Mouse (Mus musculus) stomach, embryonic 14.5 days (tissue): ENCODE results near the gene Snx32. TPM values are rescaled to one million over a fixed set of nuclear protein-coding genes. Genes with fewer than 3 reads are reported as not detected.
"Not testable (repeated sequence)": the region's sequence is repeated elsewhere in the genome, so short reads cannot be mapped to it uniquely, and the experiment has no call there.

Experiments
- ATAC-seq: fragments of 200-750 bp; cut with Nextera tagmentation; 2 replicates; pipeline ENCODE4 v1.8.0; 2017; ENCODE audit warnings: low read depth, moderate TSS enrichment; ENCODE audit not compliant: insufficient number of reproducible peaks, insufficient read depth, low FRiP score
- H3K27ac ChIP-seq: fragments of 300-500 bp; sonication (generic); 2 replicates; pipeline ENCODE4 v1.5.1; 2014; ENCODE audit warnings: mild to moderate bottlenecking, low read length, moderate library complexity, mixed read lengths
- H3K27me3 ChIP-seq: fragments of 300-500 bp; sonication (generic); 2 replicates; pipeline ENCODE4 v1.6.1; 2014; ENCODE audit warnings: low read length, control low read depth, mixed read lengths; ENCODE audit not compliant: control insufficient read depth, insufficient read depth
- H3K36me3 ChIP-seq: fragments of 300-500 bp; sonication (generic); 2 replicates; pipeline ENCODE4 v1.6.1; 2014; ENCODE audit warnings: mild to moderate bottlenecking, control low read depth, low read length, moderate library complexity, mixed read lengths; ENCODE audit not compliant: control insufficient read depth, insufficient read depth
- H3K4me1 ChIP-seq: fragments of 300-500 bp; sonication (generic); 2 replicates; pipeline ENCODE4 v1.6.1; 2014; ENCODE audit warnings: low read length, control low read depth, mixed read lengths; ENCODE audit not compliant: control insufficient read depth, insufficient read depth
- H3K4me2 ChIP-seq: fragments of 300-500 bp; sonication (generic); replicated peaks from 2 replicates; pipeline ENCODE4 v1.6.1; 2014; ENCODE audit warnings: low read depth, low read length, control low read depth
- H3K4me3 ChIP-seq: fragments of 300-500 bp; sonication (generic); 2 replicates; pipeline ENCODE4 v1.5.1; 2014; ENCODE audit warnings: low read depth, low read length, control low read depth
- H3K9ac ChIP-seq: fragments of 300-500 bp; sonication (generic); replicated peaks from 2 replicates; pipeline ENCODE4 v1.6.1; 2014; ENCODE audit warnings: low read depth, mild to moderate bottlenecking, control low read depth, low read length, moderate library complexity, mixed read lengths
- H3K9me3 ChIP-seq: fragments of 300-500 bp; sonication (generic); 2 replicates; pipeline ENCODE4 v1.6.1; 2016; ENCODE audit warnings: low read depth, low read length, control low read depth; ENCODE audit not compliant: control insufficient read depth
- WGBS: fragments of 180-500 bp; shearing (Covaris S2); extraction: QIAGEN DNeasy Blood & Tissue Kit; methylation state at CpG from one replicate; pipeline ENCODE4 v1.1.7; 2014; 5-methylcytosine and 5-hydroxymethylcytosine counted together
- polyA plus RNA-seq: library from polyadenylated mRNA; unstranded; fragments of >200 nt; fragmentation: Nextera tagmentation; extraction: Ambion mirVana; gene quantifications from 2 replicates; pipeline ENCODE4 v1.2.1, GENCODE M21; 2014

Snx32 gene
- polyA plus RNA-seq, 1 experiment from 2014 or later = 13.0 TPM

DNA sequence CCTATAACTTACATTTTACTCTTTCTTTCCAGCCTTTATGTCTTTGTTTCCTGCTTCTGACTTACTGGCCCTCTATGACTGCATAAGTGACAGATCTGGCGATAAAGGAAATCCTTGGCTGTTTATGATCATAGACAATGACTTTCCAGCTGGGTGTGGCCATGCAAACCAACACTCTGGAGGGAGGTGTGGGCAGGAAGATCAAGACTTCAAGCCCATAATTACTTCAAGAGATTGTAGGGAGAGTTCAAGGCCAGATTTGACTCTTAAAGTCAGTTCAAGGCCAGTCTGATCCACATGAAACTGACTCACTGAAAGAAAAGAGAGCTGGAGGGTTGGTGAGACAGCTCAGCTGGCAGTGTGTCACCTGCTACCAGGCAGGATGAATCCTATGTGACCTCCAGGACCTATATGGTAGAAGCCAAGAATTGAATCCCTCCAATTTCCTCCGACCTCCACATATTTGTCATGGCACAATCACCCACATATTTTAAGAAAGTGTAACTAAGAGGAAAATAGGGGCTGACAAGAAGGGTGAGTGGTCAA, 9.9 kb downstream of the Snx32 start:
- no peaks in the 10 kb centered on the region for H3K4me1 ChIP-seq
- H3K27ac ChIP-seq = no peak overlapping the region
- H3K27me3 ChIP-seq = no peaks in the 10 kb centered on the region
- H3K9ac ChIP-seq = no peak overlapping the region
- ATAC-seq = no peak
- no peak overlapping the region for H3K4me3 ChIP-seq
- WGBS = 84% methylated on average over 2 of the region's 2 CpGs
- H3K9me3 ChIP-seq = no peaks in the 10 kb centered on the region
- H3K4me2 ChIP-seq = no peak overlapping the region
- H3K36me3 ChIP-seq = peaks cover 16% of the 10 kb centered on the region

DNA sequence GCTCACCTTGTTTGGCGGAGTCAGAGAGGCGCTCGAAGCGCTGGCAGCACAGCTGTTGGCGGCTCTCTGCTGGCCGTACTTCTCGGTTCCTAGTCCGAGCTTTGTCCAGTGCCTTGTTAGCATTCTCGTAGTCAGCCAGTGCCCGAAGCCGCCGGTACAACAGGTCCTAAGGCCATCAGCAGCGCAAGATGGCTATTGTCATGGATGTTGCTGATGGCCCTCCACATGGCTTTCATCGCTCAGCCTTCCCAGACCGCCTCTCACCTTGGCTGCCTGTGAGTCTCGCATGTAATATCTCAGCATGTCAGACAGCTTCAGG, 14.3 kb downstream of the Snx32 start:
- Histone ChIP-seq H3K27me3 (no peaks in the 10 kb centered on the region), H3K4me1 (0 out of 2 replicates have a peak, but pooled peaks cover 2% of the 10 kb centered on the region), H3K9me3 (no peaks in the 10 kb centered on the region), H3K27ac (no peak overlapping the region), H3K9ac (no peak overlapping the region), H3K4me2 (no peak overlapping the region), H3K36me3 (peaks cover 41% of the 10 kb centered on the region), H3K4me3 (no peak overlapping the region)
- ATAC-seq = no peak
- WGBS = 85% methylated on average over 16 of the region's 16 CpGs

DNA sequence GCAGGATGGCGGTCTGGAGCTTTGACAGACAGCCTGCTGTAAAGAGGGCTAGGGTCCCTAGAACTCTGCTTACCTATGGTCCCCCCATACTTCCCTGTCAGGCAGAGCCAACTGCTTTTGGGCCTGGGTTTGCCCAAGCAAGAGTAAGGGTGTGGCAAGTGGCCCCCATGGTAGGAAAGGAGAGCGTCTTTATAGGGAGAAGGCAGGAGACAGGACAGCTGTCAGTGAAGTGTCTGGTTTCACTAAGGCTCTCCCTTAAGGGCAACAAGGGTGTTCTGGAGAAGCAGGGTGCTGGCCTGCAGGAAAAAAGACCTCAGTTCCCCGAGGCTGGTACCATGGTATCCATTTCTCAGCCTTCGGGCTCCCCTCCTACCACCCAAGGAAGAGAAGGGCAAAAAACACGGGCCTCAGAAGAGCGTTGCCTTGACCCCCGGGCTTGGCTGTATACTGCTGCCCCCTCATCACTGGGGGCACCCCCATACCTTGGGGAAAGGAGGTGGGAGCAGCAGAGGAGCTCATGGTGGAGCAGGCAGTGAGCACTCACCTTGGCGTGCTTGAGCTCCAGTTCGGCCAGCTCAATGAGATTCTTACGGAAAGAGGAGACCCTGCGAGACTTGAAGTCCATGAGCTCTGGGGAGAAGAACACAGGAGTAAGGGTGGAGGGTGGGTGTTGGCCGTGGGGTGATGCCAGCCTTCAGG, 14.8 kb downstream of the Snx32 start:
- Histone ChIP-seq H3K36me3 (peaks cover 41% of the 10 kb centered on the region), H3K4me2 (no peak overlapping the region), H3K4me1 (0 out of 2 replicates have a peak, but pooled peaks cover 2% of the 10 kb centered on the region), H3K9ac (no peak overlapping the region), H3K4me3 (no peak overlapping the region), H3K9me3 (no peaks in the 10 kb centered on the region), H3K27me3 (no peaks in the 10 kb centered on the region), H3K27ac (no peak overlapping the region)
- no peak for ATAC-seq
- 74% methylated on average over 12 of the region's 12 CpGs for WGBS

DNA sequence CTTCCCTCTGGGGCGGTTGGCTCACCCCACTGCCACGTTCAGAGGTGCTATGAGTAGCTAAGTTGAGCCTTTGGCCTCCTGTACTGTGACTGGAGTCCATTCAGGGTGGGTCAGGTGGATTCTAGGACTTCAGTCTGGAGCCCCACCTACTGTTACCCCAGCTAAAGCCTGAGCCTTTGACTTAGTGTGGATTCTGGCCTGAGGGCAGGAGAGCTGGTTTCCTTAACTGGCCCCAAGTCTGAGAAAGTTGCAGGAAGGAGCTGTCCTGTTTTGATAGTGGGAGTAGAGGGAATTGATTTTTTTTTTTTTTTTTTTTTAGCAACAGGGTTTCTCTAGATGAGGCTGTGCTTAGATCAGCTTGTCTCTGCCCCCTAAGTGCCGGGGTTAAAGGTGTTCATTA, 16.0 kb downstream of the Snx32 start:
- no peaks in the 10 kb centered on the region for H3K9me3 ChIP-seq
- 82% methylated on average over 3 of the region's 3 CpGs for WGBS
- H3K27me3 ChIP-seq = no peaks in the 10 kb centered on the region
- H3K4me3 ChIP-seq = no peak overlapping the region
- no peak overlapping the region for H3K27ac ChIP-seq
- H3K4me2 ChIP-seq = no peak overlapping the region
- H3K36me3 ChIP-seq = peaks cover 41% of the 10 kb centered on the region
- no peak overlapping the region for H3K9ac ChIP-seq
- ATAC-seq = no peak
- H3K4me1 ChIP-seq = 0 out of 2 replicates have a peak, but pooled peaks cover 6% of the 10 kb centered on the region

DNA sequence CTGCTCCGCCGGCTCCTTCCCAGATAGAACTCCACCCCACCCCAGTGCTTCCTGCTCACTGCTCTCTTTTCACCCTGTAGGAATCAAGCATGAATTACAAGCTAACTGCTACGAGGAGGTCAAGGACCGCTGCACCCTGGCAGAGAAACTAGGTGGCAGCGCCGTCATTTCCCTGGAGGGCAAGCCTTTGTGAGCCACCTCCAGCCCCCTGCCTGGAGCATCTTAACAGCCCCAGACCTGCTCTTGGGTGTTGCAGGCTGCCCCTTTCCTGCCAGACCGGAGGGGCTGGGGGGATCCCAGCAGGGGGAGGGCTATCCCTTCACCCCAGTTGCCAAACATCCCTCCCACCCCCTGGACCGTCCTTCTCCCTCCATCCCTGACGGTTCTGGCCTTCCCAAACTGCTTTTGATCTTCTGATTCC, 17.0 kb downstream of the Snx32 start:
- H3K4me3 ChIP-seq, H3K27me3 ChIP-seq, ATAC-seq, H3K9ac ChIP-seq, H3K9me3 ChIP-seq, H3K27ac ChIP-seq, H3K4me2 ChIP-seq: not testable (repeated sequence)
- H3K4me1 ChIP-seq = 0 out of 2 replicates have a peak, but pooled peaks cover 11% of the 10 kb centered on the region
- 75% methylated on average over 9 of the region's 9 CpGs for WGBS
- H3K36me3 ChIP-seq = peaks cover 41% of the 10 kb centered on the region

DNA sequence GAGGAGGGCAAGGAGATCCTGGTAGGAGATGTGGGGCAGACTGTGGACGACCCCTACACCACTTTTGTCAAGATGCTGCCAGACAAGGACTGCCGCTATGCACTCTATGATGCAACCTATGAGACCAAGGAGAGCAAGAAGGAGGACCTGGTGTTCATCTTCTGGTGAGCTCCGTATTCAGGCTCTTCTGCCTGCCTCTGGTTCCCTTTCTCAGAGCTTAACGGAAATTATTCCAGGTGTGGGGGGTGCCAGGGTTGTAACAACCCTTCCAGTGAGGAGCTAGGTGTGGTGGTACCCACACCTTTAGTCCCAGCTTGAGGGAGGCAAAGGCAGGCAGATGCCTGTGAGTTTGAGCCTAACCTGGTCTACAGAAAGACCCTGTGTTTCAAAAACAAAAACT, 17.7 kb downstream of the Snx32 start:
- H3K4me2 ChIP-seq = no peak overlapping the region
- WGBS = 84% methylated on average over 4 of the region's 4 CpGs
- H3K36me3 ChIP-seq = peaks cover 41% of the 10 kb centered on the region
- H3K4me3 ChIP-seq = no peak overlapping the region
- H3K9ac ChIP-seq = no peak overlapping the region
- H3K9me3 ChIP-seq = no peaks in the 10 kb centered on the region
- ATAC-seq = no peak
- H3K27ac ChIP-seq = no peak overlapping the region
- no peaks in the 10 kb centered on the region for H3K27me3 ChIP-seq
- H3K4me1 ChIP-seq = 0 out of 2 replicates have a peak, but pooled peaks cover 11% of the 10 kb centered on the region

DNA sequence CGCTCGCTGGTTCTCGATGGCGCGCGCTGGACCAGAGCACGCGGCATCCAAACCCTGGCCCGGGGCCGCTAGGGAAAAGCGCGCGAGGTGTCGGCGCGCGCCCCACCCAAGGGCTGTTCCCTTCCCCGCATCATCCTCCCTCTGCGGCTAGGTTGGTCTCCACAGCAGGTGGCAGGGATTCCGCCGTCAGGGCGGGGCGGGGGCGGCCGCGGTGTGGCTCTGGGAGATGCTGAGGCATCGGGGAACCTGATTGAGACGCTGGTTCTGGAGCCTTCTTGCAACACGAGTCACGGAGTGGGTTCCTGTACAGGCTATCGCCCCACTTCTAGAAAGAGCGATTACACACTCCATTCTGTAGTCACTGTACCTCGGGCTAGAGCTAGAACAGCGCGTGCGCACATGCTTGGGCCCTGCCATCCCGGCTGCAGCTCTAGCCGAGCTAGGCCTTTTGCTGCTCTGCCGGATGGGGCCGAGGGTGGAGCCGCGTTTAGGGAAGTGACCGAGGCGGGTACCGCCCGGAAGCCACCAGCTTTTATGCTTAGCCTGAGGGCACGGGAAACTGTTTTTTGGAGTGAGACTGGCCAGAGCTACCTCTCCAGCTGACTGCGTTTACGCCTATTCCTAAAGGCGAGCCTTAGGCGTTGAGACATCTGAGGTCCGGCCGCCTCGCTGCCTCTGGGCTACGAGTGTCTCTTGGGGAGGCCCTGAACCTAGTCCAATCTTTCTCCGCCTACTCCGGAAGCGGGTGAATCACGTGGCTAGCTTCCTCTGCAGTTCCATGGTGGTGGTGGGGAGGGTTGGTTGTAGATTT, 19.2 kb downstream of the Snx32 start:
- H3K9me3 ChIP-seq = no peaks in the 10 kb centered on the region
- H3K4me2 ChIP-seq = peak overlapping the region; percentile 61
- H3K4me3 ChIP-seq = peak overlapping the region; percentile 99
- peak overlapping the region; percentile 99 for H3K27ac ChIP-seq
- no peaks in the 10 kb centered on the region for H3K27me3 ChIP-seq
- no peak for ATAC-seq
- peaks cover 33% of the 10 kb centered on the region for H3K36me3 ChIP-seq
- peaks cover 20% of the 10 kb centered on the region for H3K4me1 ChIP-seq
- H3K9ac ChIP-seq = peak overlapping the region; percentile 97
- WGBS = under 1% methylated on average over 59 of the region's 59 CpGs

DNA sequence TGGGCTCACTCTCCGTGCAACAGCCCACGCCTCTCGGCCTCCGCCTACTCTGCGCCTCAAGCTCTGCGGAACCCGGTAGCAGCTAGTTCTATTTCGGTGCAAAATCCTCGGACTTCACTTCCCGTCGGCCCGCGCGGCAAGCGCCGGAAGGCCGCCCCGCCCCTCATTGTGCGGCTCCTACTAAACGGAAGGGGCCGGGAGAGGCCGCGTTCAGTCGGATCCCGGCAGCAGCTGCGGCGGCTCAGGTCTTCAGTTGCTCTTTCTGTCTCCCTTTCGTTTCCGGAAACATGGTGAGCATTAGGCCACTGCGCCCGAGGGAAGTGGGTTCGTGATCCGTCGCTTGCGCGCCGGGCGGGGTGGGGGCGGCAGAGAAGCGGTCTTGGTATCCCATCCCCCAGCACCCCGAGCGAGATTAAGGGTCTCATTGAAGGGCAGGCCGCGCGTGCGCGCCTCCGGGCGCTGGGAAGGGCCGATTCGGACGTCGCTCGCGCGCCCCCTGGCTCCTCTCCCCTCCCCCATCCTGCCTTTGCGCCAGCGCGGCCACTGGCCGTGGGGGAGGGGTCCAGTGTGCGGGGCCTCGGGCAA, 19.9 kb downstream of the Snx32 start, which contains the start of gene Cfl1:
Gene Cfl1 (plus strand): TSS at position 143 of the 585 bp plus-strand sequence.
- Histone ChIP-seq H3K27me3 (no peaks in the 10 kb centered on the region), H3K36me3 (peaks cover 33% of the 10 kb centered on the region), H3K4me3 (peak within 1 kb of the TSS; percentile 99), H3K4me2 (peak within 1 kb of the TSS; percentile 61), H3K27ac (peak within 1 kb of the TSS; percentile 99), H3K9ac (peak within 1 kb of the TSS; percentile 97), H3K9me3 (no peaks in the 10 kb centered on the region), H3K4me1 (peaks cover 20% of the 10 kb centered on the region)
- peak; percentile 70 for ATAC-seq
- WGBS = under 1% methylated on average over 57 of the region's 62 CpGs
